Mouse (Mus musculus) liver, embryonic 14.5 days (tissue): ENCODE results near the gene Lyrm9.

Experiments
- CTCF ChIP-seq: IDR thresholded peaks from 2 replicates; pipeline ENCODE4 v1.5.1; 2016; ENCODE audit warnings: antibody characterized with exemption, low read depth, control low read depth
- EP300 ChIP-seq: IDR thresholded peaks from 2 replicates; pipeline ENCODE4 v1.6.1; 2016; ENCODE audit warnings: antibody characterized with exemption, low read depth

GRCm38 (mm10) chr11:78809398-78809797 lies 17.0 kb upstream of the Lyrm9 start:
- TF ChIP-seq EP300: no peak
- no peak for TF ChIP-seq CTCF
